Mouse (Mus musculus): ENCODE measurements around the gene Med4.
A peak's percentile ranks its signal among the peaks of the same experiment; 100 is the strongest.

- peak; percentile 87 for TF ChIP-seq POLR2A (IDR thresholded peaks at IDR 0.05; ENCODE audit: insufficient read depth, low read depth, low read length)
- TF ChIP-seq CTCF (IDR thresholded peaks at IDR 0.05) = no peak; the same call in 1 of the 2 replicates
- TF ChIP-seq EP300 (IDR thresholded peaks at IDR 0.05; ENCODE audit: insufficient read depth, low read depth, low read length) = peak; percentile 97
Observed at GRCm38 (mm10) chr14:73509765-73510423, at the start of gene Med4.
